Mouse (Mus musculus) E14TG2a.4 (cell line): ENCODE results near the gene Nhsl1.

Experiments
- CTCF ChIP-seq: conservative IDR thresholded peaks from 2 replicates; pipeline ENCODE4 v1.5.1; 2014; ENCODE audit warnings: low read length
- NANOG ChIP-seq: IDR thresholded peaks from 2 replicates; pipeline ENCODE4 v1.6.1; 2014; ENCODE audit warnings: borderline replicate concordance, low read length, mixed read lengths
- POU5F1 ChIP-seq: IDR thresholded peaks from 2 replicates; pipeline ENCODE4 v1.6.1; 2014; ENCODE audit warnings: low read length, borderline replicate concordance

- TF ChIP-seq CTCF (peak; percentile 82), POU5F1 (no peak), NANOG (no peak)
Measured at GRCm38 (mm10) chr10:18429533-18429932, 110.7 kb downstream of the Nhsl1 start.
